Mouse (Mus musculus): Measurements from ENCODE around the gene Fto. TPM values are rescaled to one million over a fixed set of nuclear protein-coding genes. Genes with fewer than 3 reads are reported as not detected.

The Fto gene
- total RNA-seq, 1 experiment from 2014 or later = 62.9 TPM

GRCm38 (mm10) chr8:91518085-91518484, 204.8 kb downstream of the Fto start:
- ATAC-seq (replicated peaks in 1 of 2; ENCODE audit: insufficient read depth in 1 of 2, low FRiP score in 2 of 2, low TSS enrichment in 1 of 2, low read depth in 1 of 2, poor library complexity in 2 of 2, severe bottlenecking in 2 of 2) = no peak

- ATAC-seq (replicated peaks in 1 of 2; ENCODE audit: insufficient read depth in 1 of 2, low FRiP score in 2 of 2, low TSS enrichment in 1 of 2, low read depth in 1 of 2, poor library complexity in 2 of 2, severe bottlenecking in 2 of 2) = no peak
Measured at GRCm38 (mm10) chr8:91522201-91522600, 208.9 kb downstream of the Fto start.

- ATAC-seq (replicated peaks in 1 of 2; ENCODE audit: insufficient read depth in 1 of 2, low FRiP score in 2 of 2, low TSS enrichment in 1 of 2, low read depth in 1 of 2, poor library complexity in 2 of 2, severe bottlenecking in 2 of 2) = no peak
Measured at GRCm38 (mm10) chr8:91524056-91524864, 210.9 kb downstream of the Fto start.

- ATAC-seq (replicated peaks in 1 of 2; ENCODE audit: insufficient read depth in 1 of 2, low FRiP score in 2 of 2, low TSS enrichment in 1 of 2, low read depth in 1 of 2, poor library complexity in 2 of 2, severe bottlenecking in 2 of 2) = no peak
Measured at GRCm38 (mm10) chr8:91524865-91525250, 211.5 kb downstream of the Fto start.

- ATAC-seq (replicated peaks in 1 of 2; ENCODE audit: insufficient read depth in 1 of 2, low FRiP score in 2 of 2, low TSS enrichment in 1 of 2, low read depth in 1 of 2, poor library complexity in 2 of 2, severe bottlenecking in 2 of 2) = no peak
Measured at GRCm38 (mm10) chr8:91525342-91525817, 212.1 kb downstream of the Fto start.

- no peak for ATAC-seq (replicated peaks in 1 of 2; ENCODE audit: insufficient read depth in 1 of 2, low FRiP score in 2 of 2, low TSS enrichment in 1 of 2, low read depth in 1 of 2, poor library complexity in 2 of 2, severe bottlenecking in 2 of 2)
Measured at GRCm38 (mm10) chr8:91528967-91529366, 215.6 kb downstream of the Fto start.

- no peak for ATAC-seq (replicated peaks in 1 of 2; ENCODE audit: insufficient read depth in 1 of 2, low FRiP score in 2 of 2, low TSS enrichment in 1 of 2, low read depth in 1 of 2, poor library complexity in 2 of 2, severe bottlenecking in 2 of 2)
Measured at GRCm38 (mm10) chr8:91529699-91530098, 216.4 kb downstream of the Fto start.

GRCm38 (mm10) chr8:91530656-91531055, 217.3 kb downstream of the Fto start:
- ATAC-seq (replicated peaks in 1 of 2; ENCODE audit: insufficient read depth in 1 of 2, low FRiP score in 2 of 2, low TSS enrichment in 1 of 2, low read depth in 1 of 2, poor library complexity in 2 of 2, severe bottlenecking in 2 of 2) = no peak

- ATAC-seq (replicated peaks in 1 of 2; ENCODE audit: insufficient read depth in 1 of 2, low FRiP score in 2 of 2, low TSS enrichment in 1 of 2, low read depth in 1 of 2, poor library complexity in 2 of 2, severe bottlenecking in 2 of 2) = peak; percentile 53 to 66; a peak in 2 of 4 replicates
Measured at GRCm38 (mm10) chr8:91531971-91532370, 218.6 kb downstream of the Fto start.

- no peak for ATAC-seq (replicated peaks in 1 of 2; ENCODE audit: insufficient read depth in 1 of 2, low FRiP score in 2 of 2, low TSS enrichment in 1 of 2, low read depth in 1 of 2, poor library complexity in 2 of 2, severe bottlenecking in 2 of 2)
Measured at GRCm38 (mm10) chr8:91532671-91533436, 219.5 kb downstream of the Fto start.

GRCm38 (mm10) chr8:91534752-91535151, 221.4 kb downstream of the Fto start:
- no peak for ATAC-seq (replicated peaks in 1 of 2; ENCODE audit: insufficient read depth in 1 of 2, low FRiP score in 2 of 2, low TSS enrichment in 1 of 2, low read depth in 1 of 2, poor library complexity in 2 of 2, severe bottlenecking in 2 of 2)

GRCm38 (mm10) chr8:91538109-91538508, 224.8 kb downstream of the Fto start:
- no peak for ATAC-seq (replicated peaks in 1 of 2; ENCODE audit: insufficient read depth in 1 of 2, low FRiP score in 2 of 2, low TSS enrichment in 1 of 2, low read depth in 1 of 2, poor library complexity in 2 of 2, severe bottlenecking in 2 of 2)

- ATAC-seq (replicated peaks in 1 of 2; ENCODE audit: insufficient read depth in 1 of 2, low FRiP score in 2 of 2, low TSS enrichment in 1 of 2, low read depth in 1 of 2, poor library complexity in 2 of 2, severe bottlenecking in 2 of 2) = no peak
Measured at GRCm38 (mm10) chr8:91538892-91539291, 225.6 kb downstream of the Fto start.

- no peak for ATAC-seq (replicated peaks in 1 of 2; ENCODE audit: insufficient read depth in 1 of 2, low FRiP score in 2 of 2, low TSS enrichment in 1 of 2, low read depth in 1 of 2, poor library complexity in 2 of 2, severe bottlenecking in 2 of 2)
Measured at GRCm38 (mm10) chr8:91539586-91539985, 226.3 kb downstream of the Fto start.

- ATAC-seq (replicated peaks in 1 of 2; ENCODE audit: insufficient read depth in 1 of 2, low FRiP score in 2 of 2, low TSS enrichment in 1 of 2, low read depth in 1 of 2, poor library complexity in 2 of 2, severe bottlenecking in 2 of 2) = no peak
Measured at GRCm38 (mm10) chr8:91541229-91541628, 227.9 kb downstream of the Fto start.

- peak; percentile 77 to 78 for ATAC-seq (replicated peaks in 1 of 2; ENCODE audit: insufficient read depth in 1 of 2, low FRiP score in 2 of 2, low TSS enrichment in 1 of 2, low read depth in 1 of 2, poor library complexity in 2 of 2, severe bottlenecking in 2 of 2)
Measured at GRCm38 (mm10) chr8:91545561-91545960, 232.2 kb downstream of the Fto start.

- no peak for ATAC-seq (replicated peaks in 1 of 2; ENCODE audit: insufficient read depth in 1 of 2, low FRiP score in 2 of 2, low TSS enrichment in 1 of 2, low read depth in 1 of 2, poor library complexity in 2 of 2, severe bottlenecking in 2 of 2)
Measured at GRCm38 (mm10) chr8:91546599-91546998, 233.3 kb downstream of the Fto start.

- no peak for ATAC-seq (replicated peaks in 1 of 2; ENCODE audit: insufficient read depth in 1 of 2, low FRiP score in 2 of 2, low TSS enrichment in 1 of 2, low read depth in 1 of 2, poor library complexity in 2 of 2, severe bottlenecking in 2 of 2)
Measured at GRCm38 (mm10) chr8:91550131-91550530, 236.8 kb downstream of the Fto start.

All from hematopoietic stem cell, adult 5-6 weeks (primary cell).